Mouse (Mus musculus) bone marrow macrophage, adult 2 months (primary cell): ENCODE results near the gene Dynlt1c.
"Not testable (repeated sequence)": the region's sequence is repeated elsewhere in the genome, so short reads cannot be mapped to it uniquely, and the experiment has no call there.

Source experiments
- CTCF ChIP-seq: IDR thresholded peaks from 2 replicates; pipeline ENCODE4 v1.5.1; 2012; ENCODE audit warnings: low read depth, mild to moderate bottlenecking, low read length, moderate library complexity
- POLR2A ChIP-seq: IDR thresholded peaks from 2 replicates; pipeline ENCODE4 v1.6.1; 2012; ENCODE audit warnings: mild to moderate bottlenecking, low read depth, low read length, borderline replicate concordance

DNA sequence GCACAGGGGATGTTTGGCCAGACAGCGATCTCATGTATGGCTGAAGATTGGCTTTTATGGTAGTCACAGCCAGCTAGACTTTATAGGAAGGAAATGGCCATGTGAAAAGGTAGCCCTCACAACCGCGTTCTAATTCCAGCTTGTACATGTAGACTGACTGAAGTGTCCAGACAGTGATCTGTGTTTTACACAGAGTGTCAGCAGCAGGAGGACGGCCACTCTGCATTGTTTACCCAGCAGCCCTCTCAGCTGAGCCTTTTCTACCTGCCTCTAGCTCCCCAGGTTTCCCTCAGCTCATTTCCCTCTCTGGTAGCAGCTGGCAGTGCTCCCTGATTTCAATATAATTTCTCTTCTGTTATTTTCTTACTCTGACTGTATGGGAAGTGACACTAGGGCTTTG, 734 bp downstream of the Dynlt1c start:
- TF ChIP-seq CTCF, POLR2A: not testable (repeated sequence)
